Comparison of ENCODE assay signal across 22 mouse cellular contexts in the genomic region with DNA sequence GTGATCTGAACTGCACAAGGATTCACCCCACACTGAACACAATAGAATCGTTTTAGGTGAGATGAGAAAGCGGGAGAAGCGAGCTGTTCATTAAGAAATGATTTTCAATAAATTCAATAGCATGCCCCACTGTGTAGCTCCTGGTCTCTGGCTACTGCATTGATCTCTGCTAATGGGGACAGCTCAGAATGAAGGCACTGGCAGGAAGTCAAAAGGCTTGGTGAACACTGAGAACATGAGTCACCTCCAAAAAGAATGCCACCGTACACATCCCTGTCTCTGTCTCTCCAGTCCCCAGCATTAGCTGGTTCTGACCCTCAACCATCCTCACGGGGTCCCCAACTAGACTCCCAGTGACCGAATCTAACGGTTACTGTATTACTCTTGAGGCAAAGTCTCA.
DNase-seq lines count a peak whose midpoint lies in the region; ATAC-seq and TF ChIP-seq lines count a peak whose summit lies in the region.
"Had no signal": no experiment of that assay in that cellular context is flagged by ENCODE, and none has a peak within 500 bp of the region (broad histone marks: within the 10 kb centered on the region; RNA-seq: fewer than 3 reads in every experiment).

No protein-coding gene starts in this region.

- H3K4me3 ChIP-seq in forebrain, postnatal 0 days (ENCODE audit: low read depth, low read length), result no peak overlapping the region
- no peak overlapping the region for H3K4me3 ChIP-seq in forebrain, embryonic 14.5 days (ENCODE audit: low read depth, low read length)
- no peak overlapping the region for H3K4me3 ChIP-seq in stomach, embryonic 16.5 days (replicated peaks; ENCODE audit: low read length)
- H3K4me3 ChIP-seq: embryonic facial prominence, embryonic 12.5 days; forebrain, embryonic 12.5 days; heart, embryonic 10.5 days; hindbrain, embryonic 13.5 days; intestine, embryonic 15.5 days had no signal

- no peak overlapping the region for H3K4me2 ChIP-seq in forebrain, postnatal 0 days (ENCODE audit: low read depth)
- no peak overlapping the region for H3K4me2 ChIP-seq in forebrain, embryonic 14.5 days (ENCODE audit: low read length)
- H3K4me2 ChIP-seq in stomach, embryonic 16.5 days (ENCODE audit: low read depth, low read length), result no peak overlapping the region
- H3K4me2 ChIP-seq: embryonic facial prominence, embryonic 12.5 days; forebrain, embryonic 12.5 days; hindbrain, embryonic 13.5 days; intestine, embryonic 15.5 days had no signal

- H3K27me3 ChIP-seq in forebrain, postnatal 0 days (ENCODE audit: insufficient read depth, low read length), result no peaks in the 10 kb centered on the region
- H3K27me3 ChIP-seq in forebrain, embryonic 14.5 days (replicated peaks; ENCODE audit: control insufficient read depth, insufficient read depth, low read length), result no peaks in the 10 kb centered on the region
- no peaks in the 10 kb centered on the region for H3K27me3 ChIP-seq in stomach, embryonic 16.5 days (ENCODE audit: control insufficient read depth, insufficient read depth, low read length)
- H3K27me3 ChIP-seq: CH12.LX; embryonic facial prominence, embryonic 12.5 days; forebrain, embryonic 12.5 days; hindbrain, embryonic 13.5 days; intestine, embryonic 15.5 days had no signal

- DNase-seq in adrenal gland, adult 2 months, result peak; percentile 58
- DNase-seq in adrenal gland, postnatal 10 days, result no peak
- DNase-seq in forebrain, postnatal 0 days, result no peak
- DNase-seq in forebrain, embryonic 14.5 days (ENCODE audit: low spot score), result no peak
- peak; percentile 63 for DNase-seq in brain, adult 2 months (ENCODE audit: low read depth, low spot score)
- DNase-seq in lung, postnatal 14 days, result no peak
- DNase-seq in spleen, postnatal 4 days (ENCODE audit: low spot score in 2 of 2), result no peak
- DNase-seq: cerebellum, adult 11 months; cerebellum, adult 8-10 months; cerebellum, postnatal 14 days; embryo, embryonic 11 days; heart, adult 18-20 months; heart, postnatal 10 days; heart, postnatal 4 days; kidney, adult 18-20 months had no signal

- no peaks in the 10 kb centered on the region for H3K9me3 ChIP-seq in forebrain, postnatal 0 days (ENCODE audit: low read length)
- H3K9me3 ChIP-seq in forebrain, embryonic 14.5 days (replicated peaks; ENCODE audit: control insufficient read depth, low read length), result no peaks in the 10 kb centered on the region
- no peaks in the 10 kb centered on the region for H3K9me3 ChIP-seq in stomach, embryonic 16.5 days (replicated peaks; ENCODE audit: control insufficient read depth, low read length)
- H3K9me3 ChIP-seq: embryonic facial prominence, embryonic 12.5 days; forebrain, embryonic 12.5 days; heart, embryonic 10.5 days; hindbrain, embryonic 13.5 days; intestine, embryonic 15.5 days had no signal

- no peak for TF ChIP-seq CTCF in forebrain, postnatal 0 days (IDR thresholded peaks at IDR 0.05; ENCODE audit: low read depth)

- no peak overlapping the region for H3K9ac ChIP-seq in forebrain, postnatal 0 days
- H3K9ac ChIP-seq in forebrain, embryonic 14.5 days (ENCODE audit: low read length), result no peak overlapping the region
- H3K9ac ChIP-seq in stomach, embryonic 16.5 days (ENCODE audit: low read length), result no peak overlapping the region
- H3K9ac ChIP-seq: embryonic facial prominence, embryonic 12.5 days; forebrain, embryonic 12.5 days; hindbrain, embryonic 13.5 days; intestine, embryonic 15.5 days had no signal

- H3K27ac ChIP-seq in forebrain, postnatal 0 days (ENCODE audit: low read depth, low read length), result no peak overlapping the region
- no peak overlapping the region for H3K27ac ChIP-seq in forebrain, embryonic 14.5 days (ENCODE audit: low read depth, low read length)
- peak overlapping the region; percentile 78 for H3K27ac ChIP-seq in stomach, embryonic 16.5 days (ENCODE audit: low read length)
- H3K27ac ChIP-seq: embryonic facial prominence, embryonic 12.5 days; forebrain, embryonic 12.5 days; heart, embryonic 10.5 days; hindbrain, embryonic 13.5 days; intestine, embryonic 15.5 days had no signal

- 71% methylated on average over 7 of the region's 7 CpGs for WGBS in forebrain, postnatal 0 days
- 76% methylated on average over 7 of the region's 7 CpGs for WGBS in forebrain, embryonic 14.5 days
- 84% methylated on average over 7 of the region's 7 CpGs for WGBS in stomach, embryonic 16.5 days

- H3K4me1 ChIP-seq in forebrain, postnatal 0 days (ENCODE audit: insufficient read depth), result peaks cover 5% of the 10 kb centered on the region; the same call in 1 of the 2 replicates
- H3K4me1 ChIP-seq in forebrain, embryonic 14.5 days (ENCODE audit: control insufficient read depth, insufficient read depth, low read length), result peaks cover 35% of the 10 kb centered on the region
- H3K4me1 ChIP-seq in stomach, embryonic 16.5 days (ENCODE audit: control insufficient read depth, insufficient read depth, low read length), result peaks cover 48% of the 10 kb centered on the region

- 0 out of 2 replicates have a peak, but pooled peaks have one; percentile 2 for ATAC-seq in forebrain, postnatal 0 days
- ATAC-seq in forebrain, embryonic 14.5 days, result no peak
- ATAC-seq in stomach, embryonic 16.5 days (ENCODE audit: insufficient read depth, low FRiP score), result no peak
- ATAC-seq: intestine, embryonic 15.5 days had no signal

- H3K36me3 ChIP-seq in forebrain, postnatal 0 days (ENCODE audit: insufficient read depth), result no peaks in the 10 kb centered on the region
- no peaks in the 10 kb centered on the region for H3K36me3 ChIP-seq in forebrain, embryonic 14.5 days (ENCODE audit: control insufficient read depth, insufficient read depth, low read length)
- H3K36me3 ChIP-seq in stomach, embryonic 16.5 days (ENCODE audit: control insufficient read depth, insufficient read depth, low read length), result no peaks in the 10 kb centered on the region
- H3K36me3 ChIP-seq: embryonic facial prominence, embryonic 12.5 days; forebrain, embryonic 12.5 days; heart, embryonic 10.5 days; hindbrain, embryonic 13.5 days; intestine, embryonic 15.5 days had no signal

Comparison
In these comparisons a context has a peak if more than half of its experiments do, and no peak if none do; other contexts are left out.
1. DNase-seq: peak in adrenal gland, adult 2 months (single experiment) and brain, adult 2 months (single experiment); none in adrenal gland, postnatal 10 days (single experiment), forebrain, postnatal 0 days (single experiment), forebrain, embryonic 14.5 days (single experiment), lung, postnatal 14 days (single experiment) and spleen, postnatal 4 days (0 of 2).